Mouse (Mus musculus) lung, postnatal 14 days (tissue): Measurements from ENCODE around the gene Neurod1.

Source experiments
- DNase-seq: peaks from one replicate; pipeline ENCODE4 v3.0.0; 2021

Gene Neurod1

DNA sequence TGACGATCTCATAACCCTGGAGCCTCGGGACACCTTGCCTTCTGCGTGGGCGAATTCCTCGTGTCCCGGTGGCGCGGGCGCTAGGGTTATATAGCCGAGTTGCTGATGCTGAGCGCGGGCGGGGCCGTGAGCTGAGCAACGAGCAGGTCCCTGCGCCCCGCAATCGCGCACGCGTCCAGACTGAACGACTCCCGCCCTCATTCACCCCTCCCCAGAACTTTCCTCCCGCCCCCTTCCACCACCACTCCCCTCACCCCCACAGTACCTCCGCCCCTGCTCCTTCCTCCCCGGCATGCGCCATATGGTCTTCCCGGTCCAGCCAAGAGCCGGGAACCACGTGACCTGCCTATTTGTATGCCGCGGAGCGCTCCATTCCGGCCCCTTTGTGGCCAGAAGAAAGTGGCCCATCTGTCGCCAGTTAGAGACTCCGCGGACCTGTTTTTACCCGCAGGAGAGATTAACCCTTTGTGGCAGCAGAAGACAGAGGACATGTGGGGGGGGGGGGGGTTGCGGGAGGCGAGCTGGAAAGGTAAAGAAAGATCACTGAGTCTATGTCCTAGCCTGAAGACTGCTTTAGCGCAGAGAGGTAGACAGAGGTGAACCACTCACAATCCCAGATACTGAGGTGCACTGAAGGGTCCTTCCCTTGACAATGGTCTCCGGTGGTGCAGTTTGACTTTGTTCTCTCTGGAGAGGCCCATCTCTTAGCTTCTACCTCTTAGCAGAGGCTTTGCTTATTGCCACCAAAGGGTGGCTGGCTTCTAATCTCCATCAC is at the start of gene Neurod1, which contains the start of gene Cerkl:
TSS of gene Neurod1 (minus strand) at position 177 of the 775 bp plus-strand sequence.
TSS of gene Cerkl (minus strand) at position 211 of the 775 bp plus-strand sequence.
- no peak for DNase-seq

DNA sequence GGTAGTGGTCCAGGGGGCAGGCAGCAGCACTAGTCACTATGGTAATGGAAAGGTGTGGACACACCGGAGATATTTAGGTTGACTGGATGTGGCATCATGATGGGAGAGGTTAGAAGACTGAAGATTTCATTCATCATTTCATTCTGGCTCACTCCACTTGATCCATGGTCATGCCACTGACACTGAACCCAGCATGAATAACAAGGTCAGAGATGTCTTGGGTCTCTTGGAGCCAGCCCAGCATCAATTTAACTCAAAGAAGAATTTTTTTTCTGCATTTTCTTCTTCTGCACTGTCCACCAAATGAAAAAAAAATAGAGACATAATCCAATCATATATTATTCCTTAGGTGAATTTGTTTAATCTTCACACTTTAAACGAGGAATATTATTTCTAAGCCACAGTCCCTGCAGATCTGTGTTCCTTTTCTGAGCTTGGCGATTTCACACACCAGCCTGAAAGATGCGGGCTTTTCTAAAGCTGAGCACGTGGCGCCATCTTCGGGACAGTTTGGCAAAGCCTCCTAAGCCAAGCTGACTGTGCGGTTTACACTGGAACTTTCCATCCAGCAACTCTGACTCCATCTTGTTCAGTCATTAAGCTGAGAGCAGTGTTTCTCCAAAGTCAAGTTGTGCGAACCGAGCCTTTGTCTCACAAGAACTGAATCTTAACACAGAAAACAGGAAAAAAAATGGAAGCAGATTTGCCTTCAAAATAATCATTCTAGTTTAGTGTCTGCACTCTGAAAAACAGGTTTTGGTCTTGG is 42.6 kb upstream of the Neurod1 start:
- DNase-seq, result peak; percentile 63

DNA sequence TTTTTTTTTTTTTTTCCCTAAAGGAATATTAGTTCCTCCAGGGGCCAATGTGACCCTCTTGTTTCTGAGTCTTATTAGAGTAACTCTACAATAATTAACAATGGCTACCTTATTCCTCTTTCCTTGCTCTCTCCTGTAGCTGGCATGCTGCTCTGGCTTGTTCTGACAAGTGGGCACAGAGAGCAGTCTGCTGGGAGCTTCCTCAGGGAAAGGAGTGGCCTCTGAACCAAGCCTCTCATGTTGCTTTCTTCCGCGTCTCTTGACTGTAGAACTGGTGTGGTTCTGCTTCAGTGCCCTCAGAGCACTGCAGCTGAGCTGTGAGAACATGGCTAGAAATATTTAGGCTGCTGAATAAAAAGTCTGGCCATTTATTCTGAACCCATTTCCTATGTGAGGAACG is 28.6 kb upstream of the Neurod1 start:
- no peak for DNase-seq

DNA sequence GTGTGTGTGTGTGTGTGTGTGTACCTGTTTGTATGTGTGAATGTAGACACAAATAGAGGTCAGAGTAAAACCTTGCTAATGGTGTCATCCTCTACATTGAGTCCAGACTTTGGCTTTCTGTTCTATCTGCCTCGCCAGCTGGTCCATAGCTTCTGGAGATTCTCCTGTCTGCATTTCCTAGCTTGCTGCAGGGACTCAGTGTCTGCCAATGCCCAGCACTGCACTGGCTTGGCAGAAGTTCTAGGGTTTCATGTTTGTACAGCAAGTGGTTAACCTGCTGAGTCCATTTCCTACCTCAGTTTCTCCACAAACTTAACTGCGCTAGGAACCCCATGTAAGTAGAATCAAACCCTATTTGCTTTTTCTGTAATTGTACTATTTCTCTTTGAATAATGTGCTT is 26.0 kb upstream of the Neurod1 start:
- no peak for DNase-seq

DNA sequence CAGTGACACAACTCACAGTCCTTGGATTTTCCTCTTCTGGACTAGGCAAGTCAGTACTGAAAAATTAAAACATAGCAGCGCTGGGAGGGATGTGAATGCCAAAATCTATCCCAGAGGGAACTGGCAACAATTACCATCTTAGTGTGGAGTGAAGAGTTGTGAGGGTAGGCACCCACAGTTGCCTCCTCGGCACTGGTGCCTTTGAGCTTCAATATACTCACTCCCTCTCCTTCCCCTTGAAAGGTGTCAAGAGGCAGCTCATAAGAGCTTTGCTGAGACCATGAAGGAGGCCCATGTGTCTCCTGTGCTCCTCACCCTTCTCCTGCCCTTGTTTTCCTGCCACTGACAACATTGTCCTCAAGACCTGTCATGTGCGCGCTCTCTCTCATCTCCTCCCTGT is 5.9 kb upstream of the Neurod1 start:
- DNase-seq, result no peak

DNA sequence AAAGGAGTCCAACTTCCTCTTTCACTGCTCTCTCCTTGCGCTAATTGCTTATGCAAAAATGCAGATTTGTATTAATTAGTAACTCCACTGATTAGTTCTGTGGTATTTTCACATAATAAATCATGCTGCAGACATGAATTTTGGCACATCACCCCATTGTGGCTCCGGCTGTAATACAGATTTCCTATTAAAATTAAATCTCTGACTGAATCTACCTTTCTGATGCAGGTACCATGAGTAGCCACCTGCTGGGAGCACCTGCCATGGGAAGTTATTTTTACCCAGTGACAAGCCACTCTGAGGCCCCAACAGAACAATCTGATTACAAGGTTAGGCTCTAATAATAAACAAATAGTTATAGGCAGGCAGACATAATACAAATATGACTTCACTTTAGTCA is 5.3 kb upstream of the Neurod1 start:
- DNase-seq, result no peak

DNA sequence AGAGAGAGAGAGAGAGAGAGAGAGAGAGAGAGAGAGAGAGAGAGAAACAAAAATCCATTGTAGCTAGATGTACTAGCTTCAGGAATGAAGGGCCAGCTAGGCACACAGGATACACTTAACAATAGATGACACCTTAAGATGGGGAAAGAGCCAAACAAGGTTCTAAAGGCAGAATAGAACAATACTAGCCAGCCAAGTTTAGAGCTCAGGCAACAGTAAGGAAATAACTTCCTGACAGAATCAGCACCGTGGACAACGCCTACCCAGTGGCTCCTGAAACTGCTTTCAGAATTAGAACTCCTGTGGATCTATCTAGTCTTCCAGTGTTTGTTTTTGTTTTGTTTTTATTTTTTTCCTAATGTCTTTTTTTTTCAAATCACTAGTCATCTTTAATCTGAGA is 4.0 kb upstream of the Neurod1 start:
- DNase-seq, result no peak

DNA sequence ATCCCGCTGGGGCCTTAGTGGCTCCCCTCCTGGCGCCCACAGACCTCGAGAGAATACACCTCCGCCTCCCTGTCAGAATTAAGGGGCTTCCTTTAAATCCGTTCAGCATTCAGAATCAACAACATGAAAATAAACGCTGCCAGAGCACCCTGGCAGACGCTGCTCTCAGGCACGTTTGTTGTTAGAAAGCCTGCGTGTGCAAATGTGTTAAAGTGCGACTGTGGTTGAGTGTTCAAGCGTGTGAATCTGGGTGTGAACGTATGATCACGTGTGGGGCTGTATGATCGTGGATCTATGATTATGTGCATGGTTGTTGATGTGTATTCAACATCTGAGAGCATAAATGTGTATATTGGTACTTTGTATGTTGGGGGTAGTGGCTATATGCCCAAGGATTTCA is 3.6 kb upstream of the Neurod1 start:
- no peak for DNase-seq

DNA sequence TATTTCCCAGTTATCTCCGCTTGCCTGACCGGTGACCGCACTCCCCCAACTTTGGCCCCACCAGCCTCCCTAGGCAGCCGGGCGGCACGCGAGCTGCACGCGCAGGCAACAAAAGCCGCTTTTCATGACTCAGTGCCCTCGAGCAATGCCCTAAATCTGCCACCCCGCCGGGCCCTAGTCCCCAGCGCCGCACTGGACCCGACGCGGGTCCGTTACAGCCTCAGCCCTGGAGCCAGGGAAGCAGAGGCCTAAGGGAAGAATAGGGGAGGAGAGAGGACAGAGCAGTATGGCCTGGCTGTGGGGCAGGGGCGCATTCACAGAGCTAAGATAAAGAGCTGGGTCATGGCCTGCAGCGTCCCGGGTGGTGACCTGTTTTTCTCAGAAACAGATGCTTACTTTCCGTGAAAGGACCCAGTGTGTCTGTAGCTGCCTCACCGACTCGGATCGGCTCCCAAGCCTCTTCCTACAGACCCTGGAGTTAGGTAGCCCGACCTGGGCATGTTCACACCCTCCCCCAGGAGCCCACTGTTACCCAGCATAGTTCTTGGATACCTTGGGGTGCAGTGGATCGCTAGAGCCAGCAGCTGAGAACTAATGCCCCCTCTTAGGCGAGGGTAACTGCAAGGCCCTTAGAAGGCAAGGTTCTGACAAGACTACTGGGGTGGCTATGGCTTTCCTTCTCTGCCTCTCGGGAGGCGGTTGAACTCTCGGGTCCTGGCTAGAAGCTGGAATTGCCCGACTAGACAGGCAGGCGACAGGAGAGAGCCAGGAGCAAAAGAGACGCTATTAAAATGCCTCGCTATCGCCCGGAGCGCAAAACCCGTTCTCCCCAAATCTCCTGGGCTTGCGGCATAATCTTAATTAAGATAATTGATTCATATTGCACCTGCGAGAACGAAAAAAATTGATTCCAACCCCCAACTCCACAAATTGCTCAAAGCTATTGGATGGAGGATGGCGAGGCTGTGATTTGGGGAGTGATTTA is 2.8 kb upstream of the Neurod1 start:
- no peak for DNase-seq

DNA sequence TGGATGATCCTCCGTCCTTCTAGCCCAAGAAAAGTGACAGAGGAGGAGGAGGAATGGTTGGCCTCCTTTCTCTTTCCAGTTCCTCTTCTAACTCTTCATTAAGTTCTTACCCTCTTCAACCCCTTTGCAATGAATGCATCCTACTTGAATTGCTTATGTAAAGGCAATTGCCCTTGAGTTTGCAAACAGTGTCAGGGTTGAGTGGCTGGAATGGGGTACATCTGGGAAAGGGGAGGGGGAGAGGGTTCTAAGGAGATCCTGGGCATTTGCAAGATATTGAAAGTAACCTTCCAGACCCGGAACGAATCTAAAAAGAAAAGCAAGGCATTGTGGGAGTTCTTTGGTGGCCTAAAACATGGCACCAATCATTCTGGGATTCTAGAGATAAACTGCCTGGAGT is 1.4 kb upstream of the Neurod1 start:
- DNase-seq, result no peak

DNA sequence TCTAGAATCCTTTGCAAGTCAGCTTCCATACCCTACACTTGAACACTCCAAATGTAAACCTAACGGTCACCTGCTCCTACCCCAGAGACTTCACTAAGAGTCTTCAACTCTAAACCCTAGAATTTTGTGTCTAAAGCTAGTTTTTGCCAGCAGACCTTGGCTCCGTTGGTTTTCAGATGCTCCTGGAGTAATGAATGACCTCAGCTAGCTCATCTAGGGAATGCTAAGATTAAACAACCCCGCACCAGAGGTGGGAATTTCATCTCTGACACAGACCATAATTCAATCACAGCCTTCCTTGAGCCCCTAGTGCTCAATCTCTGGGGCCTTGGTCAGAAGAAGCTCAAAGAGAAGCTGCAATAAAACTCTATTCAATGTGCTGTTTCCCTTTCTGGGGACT is 883 bp upstream of the Neurod1 start:
- DNase-seq, result no peak

DNA sequence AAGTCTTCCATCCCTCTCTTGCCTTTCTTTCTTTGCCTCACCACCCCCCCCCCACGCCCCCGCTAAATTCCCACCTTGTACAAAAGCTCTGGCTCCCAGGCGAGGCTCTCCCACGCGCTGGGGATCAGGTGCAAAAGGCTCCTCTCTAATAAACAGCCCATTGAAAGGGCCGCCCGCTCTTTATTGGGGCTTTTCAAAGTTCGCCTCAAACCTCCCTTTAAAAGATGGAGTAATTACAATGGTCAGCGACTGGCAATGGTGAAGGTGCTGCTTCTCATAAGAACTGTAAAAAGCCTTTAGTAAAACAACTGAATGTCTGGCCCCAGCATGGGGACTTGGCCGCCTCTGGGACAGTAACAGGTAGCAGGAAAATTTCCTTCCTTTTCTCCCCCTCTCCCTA is 905 bp downstream of the Neurod1 start:
- DNase-seq, result no peak

DNA sequence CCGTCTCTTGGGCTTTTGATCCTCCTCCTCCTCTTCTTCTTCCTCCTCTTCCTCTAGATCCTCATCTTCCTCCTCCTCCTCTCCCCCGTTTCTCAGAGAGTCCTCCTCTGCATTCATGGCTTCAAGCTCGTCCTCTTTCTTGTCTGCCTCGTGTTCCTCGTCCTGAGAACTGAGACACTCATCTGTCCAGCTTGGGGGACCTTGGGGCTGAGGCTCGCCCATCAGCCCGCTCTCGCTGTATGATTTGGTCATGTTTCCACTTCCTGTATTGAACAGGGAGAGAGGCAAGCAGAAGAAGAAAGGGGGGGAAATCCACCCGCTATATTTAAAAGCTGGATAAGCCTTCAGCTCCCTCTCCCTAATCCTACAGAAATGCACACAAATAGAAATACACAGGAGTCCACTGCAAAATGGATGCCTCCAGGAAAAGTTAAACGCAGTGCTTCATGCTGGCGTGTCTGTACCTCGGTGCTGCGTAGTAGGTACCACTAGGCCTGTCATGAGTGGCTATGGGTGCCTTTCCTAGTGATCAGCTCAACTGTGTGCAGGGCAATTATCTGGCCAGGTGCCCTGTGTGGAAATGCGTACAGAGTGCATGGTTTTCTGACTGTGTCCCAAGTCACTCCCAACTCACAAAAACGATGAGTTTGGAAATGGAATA is 1.6 kb downstream of the Neurod1 start:
- no peak for DNase-seq

DNA sequence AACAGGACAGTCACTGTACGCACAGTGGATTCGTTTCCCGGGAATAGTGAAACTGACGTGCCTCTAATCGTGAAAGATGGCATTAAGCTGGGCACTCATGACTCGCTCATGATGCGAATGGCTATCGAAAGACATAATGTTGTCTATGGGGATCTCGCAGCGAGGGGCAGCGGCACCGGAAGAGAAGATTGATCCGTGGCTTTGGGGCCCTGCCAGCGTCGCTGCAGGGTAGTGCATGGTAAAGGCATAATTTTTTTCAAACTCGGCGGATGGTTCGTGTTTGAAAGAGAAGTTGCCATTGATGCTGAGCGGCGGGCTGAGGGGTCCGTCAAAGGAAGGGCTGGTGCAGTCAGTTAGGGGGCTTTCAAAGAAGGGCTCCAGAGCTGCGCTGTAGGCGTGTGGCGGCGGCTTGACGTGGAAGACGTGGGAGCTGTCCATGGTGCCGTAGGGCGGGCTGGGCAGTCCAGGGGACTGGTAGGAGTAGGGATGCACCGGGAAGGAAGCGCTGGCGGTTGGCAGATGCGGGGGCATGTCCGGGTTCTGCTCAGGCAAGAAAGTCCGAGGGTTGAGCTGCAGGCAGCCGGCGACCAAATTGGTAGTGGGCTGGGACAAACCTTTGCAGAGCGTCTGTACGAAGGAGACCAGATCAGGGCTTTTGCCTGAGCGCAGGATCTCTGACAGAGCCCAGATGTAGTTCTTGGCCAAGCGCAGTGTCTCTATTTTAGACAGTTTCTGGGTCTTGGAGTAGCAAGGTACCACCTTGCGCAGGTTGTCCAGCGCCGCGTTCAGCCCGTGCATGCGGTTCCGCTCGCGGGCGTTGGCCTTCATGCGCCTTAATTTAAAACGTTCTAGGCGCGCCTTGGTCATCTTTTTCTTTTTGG is 2.4 kb downstream of the Neurod1 start:
- peak; percentile 80 for DNase-seq

DNA sequence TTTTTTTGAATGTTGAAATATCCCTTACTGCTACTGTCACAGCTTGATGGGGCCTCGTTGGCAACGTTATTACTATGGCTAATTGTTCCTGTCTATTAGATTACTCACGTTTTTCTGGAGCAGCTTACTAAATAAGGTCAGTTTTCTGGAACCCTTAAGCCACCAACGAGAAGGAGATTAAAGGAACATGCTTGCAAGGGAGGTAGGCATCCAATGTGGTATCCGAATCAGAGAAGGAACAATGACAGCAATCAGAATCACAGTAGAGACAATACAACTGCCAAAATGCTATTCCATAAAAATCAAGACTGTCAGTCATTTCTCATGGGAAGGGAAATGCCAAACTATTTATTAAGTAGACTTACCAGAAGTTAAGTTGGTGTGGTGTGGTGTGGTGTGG is 5.1 kb downstream of the Neurod1 start:
- no peak for DNase-seq

DNA sequence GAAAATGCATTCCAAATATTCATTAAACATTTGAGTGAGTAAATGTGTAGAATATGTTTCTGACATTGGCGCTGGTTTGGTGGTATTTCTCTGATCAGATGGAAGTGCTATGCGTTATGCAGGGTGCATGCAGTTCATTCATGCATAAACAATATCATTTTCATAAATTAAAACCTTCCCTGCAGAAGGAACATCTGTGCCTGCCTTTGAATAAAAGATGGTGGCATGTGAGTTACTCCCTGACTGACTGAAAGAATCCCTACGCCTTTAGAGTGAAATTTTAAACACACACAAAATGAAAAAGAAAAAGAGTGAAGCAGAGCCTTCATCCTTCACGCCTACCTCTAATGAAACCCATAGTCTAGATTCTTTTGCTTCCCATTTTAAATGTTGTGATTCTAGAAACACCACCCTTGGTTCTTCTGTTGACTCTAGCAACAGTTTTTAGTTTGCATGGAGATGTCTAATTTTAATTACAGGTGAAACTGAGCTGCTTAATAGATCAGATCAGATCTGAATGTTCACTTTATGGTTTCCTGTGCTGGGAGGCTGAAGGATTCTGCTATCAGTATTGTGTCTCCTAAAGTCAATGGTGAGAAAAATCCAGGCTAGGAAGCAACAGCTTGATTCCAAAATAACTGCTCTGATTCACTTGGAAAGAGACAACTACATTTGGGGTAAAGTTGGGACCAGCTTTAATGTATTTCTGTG is 5.7 kb downstream of the Neurod1 start:
- DNase-seq, result no peak

DNA sequence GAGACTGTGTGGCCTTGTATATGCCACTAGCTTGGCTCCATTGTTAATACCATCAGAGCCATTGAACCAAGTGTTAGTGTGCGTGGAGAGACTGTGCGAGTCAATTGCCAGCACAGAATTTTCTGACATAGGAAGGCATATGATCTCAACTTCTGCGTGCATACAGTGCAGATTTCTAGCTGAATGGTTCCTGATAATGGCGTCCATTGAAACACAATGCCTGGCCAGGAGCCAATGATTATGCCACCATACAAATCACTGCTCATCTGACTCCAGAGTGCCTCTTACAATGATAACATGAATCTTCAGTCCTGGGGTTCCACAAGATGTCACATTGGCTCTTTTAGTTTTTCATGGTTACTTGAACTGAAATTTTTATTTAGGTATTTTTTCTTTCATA is 7.2 kb downstream of the Neurod1 start:
- DNase-seq, result no peak

DNA sequence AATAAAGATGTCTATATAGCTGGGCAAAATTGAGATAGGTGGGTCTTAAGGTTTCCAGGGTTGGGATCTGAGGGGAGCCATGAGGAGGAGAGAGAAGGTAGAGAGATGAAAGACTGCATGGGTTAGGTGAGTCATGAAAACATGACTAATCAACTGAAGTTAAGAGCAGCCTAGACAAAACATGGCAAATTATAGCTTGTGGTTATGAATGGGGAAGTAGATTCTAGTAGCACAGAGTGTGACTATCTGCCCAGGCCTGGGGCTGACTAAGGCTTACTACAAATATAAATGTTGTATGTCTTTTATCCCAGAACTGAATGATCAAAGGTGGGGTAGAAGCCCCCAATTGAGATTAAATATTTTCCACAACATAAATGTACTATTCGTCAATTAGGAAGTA is 9.4 kb downstream of the Neurod1 start:
- DNase-seq, result no peak

DNA sequence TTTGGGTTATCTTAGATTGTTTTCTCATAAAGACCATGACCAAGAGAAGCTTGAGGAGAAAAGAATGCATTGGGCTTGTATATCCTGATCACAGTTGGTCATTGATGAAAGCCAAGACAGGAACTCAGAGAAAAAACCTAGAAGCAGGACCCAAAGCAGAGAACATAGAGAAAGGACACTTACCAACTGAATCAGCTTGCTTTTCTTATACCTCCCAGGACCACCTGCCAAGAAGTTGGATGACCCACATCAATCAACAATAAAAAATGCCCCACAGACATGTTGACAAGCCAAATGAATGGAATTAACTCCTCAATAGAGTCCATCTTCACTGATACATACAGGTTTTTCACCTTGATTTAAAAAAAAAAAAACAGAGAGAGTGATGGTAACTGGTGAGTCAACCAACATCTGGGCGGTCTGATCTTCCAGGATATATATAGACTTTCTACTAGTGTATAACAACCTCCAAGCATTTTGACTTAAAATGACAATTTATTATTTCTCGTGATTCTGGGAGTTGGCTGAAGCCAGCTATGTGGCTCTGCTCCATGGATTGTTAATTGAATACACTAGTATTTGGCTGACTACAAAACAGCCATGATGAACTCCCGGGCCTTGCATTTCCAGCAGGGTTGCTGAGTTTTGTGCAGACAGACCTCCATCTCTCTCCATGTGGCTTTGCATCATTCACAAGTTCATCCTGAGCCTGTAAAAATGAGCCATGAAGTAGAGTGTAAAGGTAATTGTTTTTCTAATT is 12.5 kb downstream of the Neurod1 start:
- DNase-seq, result no peak

DNA sequence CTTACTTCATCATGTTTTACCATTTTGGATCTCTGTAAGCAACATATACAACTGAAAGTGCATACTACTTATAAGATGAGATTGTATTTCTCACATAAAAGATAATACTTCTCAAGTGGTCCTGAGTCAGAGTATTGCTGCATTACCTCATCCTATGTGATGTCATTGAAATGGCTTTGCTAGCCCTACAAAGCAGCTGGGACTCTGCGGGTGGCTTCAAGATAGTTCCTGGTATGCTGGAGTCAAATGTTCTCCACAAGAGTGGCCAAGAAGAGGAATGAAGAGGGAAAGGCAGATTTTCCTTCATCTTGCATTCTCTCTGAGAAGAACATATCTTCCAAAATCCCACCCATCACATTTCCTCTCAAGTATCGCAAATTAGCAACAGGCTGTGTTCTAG is 13.2 kb downstream of the Neurod1 start:
- no peak for DNase-seq
